Mouse (Mus musculus) liver, embryonic 11.5 days (tissue): Measurements from ENCODE around the gene Sept5. TPM values are rescaled to one million over a fixed set of nuclear protein-coding genes. Genes with fewer than 3 reads are reported as not detected.
A peak's percentile ranks its signal among the peaks of the same experiment; 100 is the strongest.

Experiments
- ATAC-seq: fragments of 200-750 bp; cut with Nextera tagmentation; replicated peaks from 2 replicates; pipeline ENCODE4 v1.8.0; 2017; ENCODE audit warnings: moderate number of reproducible peaks, mild to moderate bottlenecking, moderate TSS enrichment, moderate library complexity; ENCODE audit not compliant: low FRiP score
- DNase-seq: peaks from one replicate; pipeline ENCODE4 v3.0.0-alpha.2; 2017; ENCODE audit warnings: low spot score
- H3K27ac ChIP-seq: fragments of 300-500 bp; sonication (generic); 2 replicates; pipeline ENCODE4 v1.5.1; 2014; ENCODE audit warnings: mild to moderate bottlenecking, low read depth, low read length, control low read depth
- H3K27me3 ChIP-seq: fragments of 300-500 bp; sonication (generic); replicated peaks from 2 replicates; pipeline ENCODE4 v1.6.1; 2014; ENCODE audit warnings: low read length, mixed read lengths; ENCODE audit not compliant: control insufficient read depth, insufficient read depth
- H3K36me3 ChIP-seq: fragments of 300-500 bp; sonication (generic); 2 replicates; pipeline ENCODE4 v1.6.1; 2014; ENCODE audit warnings: mild to moderate bottlenecking, low read length, moderate library complexity, mixed read lengths; ENCODE audit not compliant: control insufficient read depth, insufficient read depth
- H3K4me1 ChIP-seq: fragments of 300-500 bp; sonication (generic); replicated peaks from 2 replicates; pipeline ENCODE4 v1.6.1; 2014; ENCODE audit warnings: low read length, mixed read lengths; ENCODE audit not compliant: control insufficient read depth, insufficient read depth
- H3K4me2 ChIP-seq: fragments of 300-500 bp; sonication (generic); 2 replicates; pipeline ENCODE4 v1.6.1; 2014; ENCODE audit warnings: mild to moderate bottlenecking, control low read depth, moderate library complexity
- H3K4me3 ChIP-seq: fragments of 300-500 bp; sonication (generic); 2 replicates; pipeline ENCODE4 v1.5.1; 2014; ENCODE audit warnings: low read depth, low read length, control low read depth
- H3K9ac ChIP-seq: fragments of 300-500 bp; sonication (generic); 2 replicates; pipeline ENCODE4 v1.6.1; 2014; ENCODE audit warnings: low read depth, low read length, control low read depth
- H3K9me3 ChIP-seq: fragments of 300-500 bp; sonication (generic); 2 replicates; pipeline ENCODE4 v1.6.1; 2016; ENCODE audit warnings: low read length, inconsistent platforms, mixed read lengths; ENCODE audit not compliant: control insufficient read depth
- WGBS: fragments of 180-500 bp; shearing (Covaris S2); extraction: QIAGEN DNeasy Blood & Tissue Kit; methylation state at CpG from one replicate; pipeline ENCODE4 v1.1.7; 2014; 5-methylcytosine and 5-hydroxymethylcytosine counted together
- polyA plus RNA-seq: library from polyadenylated mRNA; unstranded; fragments of >200 nt; fragmentation: Nextera tagmentation; extraction: Ambion mirVana; gene quantifications from 2 replicates; pipeline ENCODE4 v1.2.1, GENCODE M21; 2014

The Sept5 gene
- 6.0 and 6.2 TPM in 2 replicates for polyA plus RNA-seq

GRCm38 (mm10) chr16:18629390-18630231 is at the start of gene Sept5:
Gene Sept5, minus strand, starts transcription at chr16:18629954.
- Histone ChIP-seq H3K36me3 (no peaks in the 10 kb centered on the region), H3K9me3 (no peaks in the 10 kb centered on the region), H3K9ac (peak within 1 kb of the TSS; percentile 46), H3K27me3 (peaks cover 77% of the 10 kb centered on the region), H3K27ac (no peak within 1 kb of the TSS), H3K4me1 (peaks cover 10% of the 10 kb centered on the region), H3K4me3 (peak within 1 kb of the TSS; percentile 56), H3K4me2 (peak within 1 kb of the TSS; percentile 75)
- no peak for DNase-seq
- peak; percentile 30 for ATAC-seq
- WGBS: 1% methylated on average over 59 of the region's 93 CpGs

GRCm38 (mm10) chr16:18679112-18679511 is 49.4 kb upstream of the Sept5 start:
- H3K9ac ChIP-seq: no peak overlapping the region
- no peaks in the 10 kb centered on the region for H3K36me3 ChIP-seq
- H3K4me3 ChIP-seq: no peak overlapping the region
- 46% methylated on average over 5 of the region's 5 CpGs for WGBS
- no peak for DNase-seq
- no peak overlapping the region for H3K4me2 ChIP-seq
- H3K4me1 ChIP-seq: no peaks in the 10 kb centered on the region
- peaks cover 9% of the 10 kb centered on the region; the same call in 1 of the 2 replicates for H3K27me3 ChIP-seq
- no peak overlapping the region for H3K27ac ChIP-seq
- H3K9me3 ChIP-seq: no peaks in the 10 kb centered on the region
- ATAC-seq: no peak

- Histone ChIP-seq H3K9me3 (no peaks in the 10 kb centered on the region), H3K4me1 (no peaks in the 10 kb centered on the region), H3K27me3 (peaks cover 6% of the 10 kb centered on the region), H3K4me2 (no peak overlapping the region), H3K9ac (no peak overlapping the region), H3K27ac (no peak overlapping the region), H3K4me3 (no peak overlapping the region), H3K36me3 (no peaks in the 10 kb centered on the region)
- WGBS: 32% methylated on average over 17 of the region's 17 CpGs
- DNase-seq: peak; percentile 64
- ATAC-seq: no peak
These were observed 48.3 kb upstream of the Sept5 start for GRCm38 (mm10) chr16:18677746-18678679.

- ATAC-seq: no peak
- DNase-seq: no peak
- 77% methylated on average over 3 of the region's 3 CpGs for WGBS
- Histone ChIP-seq H3K9me3 (no peaks in the 10 kb centered on the region), H3K9ac (no peak overlapping the region), H3K36me3 (no peaks in the 10 kb centered on the region), H3K4me2 (no peak overlapping the region), H3K27me3 (no peaks in the 10 kb centered on the region; the same call in 1 of the 2 replicates), H3K4me3 (no peak overlapping the region), H3K4me1 (no peaks in the 10 kb centered on the region), H3K27ac (no peak overlapping the region)
These were observed 43.3 kb upstream of the Sept5 start for GRCm38 (mm10) chr16:18673005-18673404.

- Histone ChIP-seq H3K27me3 (no peaks in the 10 kb centered on the region; the same call in 1 of the 2 replicates), H3K9me3 (no peaks in the 10 kb centered on the region), H3K4me1 (no peaks in the 10 kb centered on the region), H3K27ac (no peak overlapping the region), H3K4me2 (no peak overlapping the region), H3K9ac (no peak overlapping the region), H3K4me3 (no peak overlapping the region), H3K36me3 (no peaks in the 10 kb centered on the region)
- DNase-seq: no peak
- 56% methylated on average over 5 of the region's 5 CpGs for WGBS
- no peak for ATAC-seq
These were observed 42.3 kb upstream of the Sept5 start for GRCm38 (mm10) chr16:18672027-18672426.

GRCm38 (mm10) chr16:18669914-18670313 is 40.2 kb upstream of the Sept5 start:
- WGBS: 73% methylated on average over 6 of the region's 6 CpGs
- ATAC-seq (no peak), DNase-seq (no peak)
- Histone ChIP-seq H3K9ac (no peak overlapping the region), H3K4me2 (no peak overlapping the region), H3K4me1 (no peaks in the 10 kb centered on the region), H3K9me3 (no peaks in the 10 kb centered on the region), H3K27ac (no peak overlapping the region), H3K36me3 (no peaks in the 10 kb centered on the region), H3K4me3 (no peak overlapping the region), H3K27me3 (no peaks in the 10 kb centered on the region; the same call in 1 of the 2 replicates)

GRCm38 (mm10) chr16:18658597-18658996 is 28.8 kb upstream of the Sept5 start:
- H3K4me2 ChIP-seq: no peak overlapping the region
- WGBS: 67% methylated on average over 4 of the region's 4 CpGs
- H3K27ac ChIP-seq: no peak overlapping the region
- H3K36me3 ChIP-seq: no peaks in the 10 kb centered on the region
- ATAC-seq: no peak
- H3K27me3 ChIP-seq: no peaks in the 10 kb centered on the region
- no peaks in the 10 kb centered on the region for H3K4me1 ChIP-seq
- no peak for DNase-seq
- no peaks in the 10 kb centered on the region for H3K9me3 ChIP-seq
- no peak overlapping the region for H3K4me3 ChIP-seq
- H3K9ac ChIP-seq: no peak overlapping the region

- Histone ChIP-seq H3K27me3 (no peaks in the 10 kb centered on the region), H3K4me1 (no peaks in the 10 kb centered on the region), H3K4me2 (no peak overlapping the region), H3K9me3 (no peaks in the 10 kb centered on the region), H3K9ac (no peak overlapping the region), H3K27ac (no peak overlapping the region), H3K36me3 (no peaks in the 10 kb centered on the region), H3K4me3 (no peak overlapping the region)
- ATAC-seq (no peak), DNase-seq (no peak)
- 43% methylated on average over 5 of the region's 5 CpGs for WGBS
These were observed 25.8 kb upstream of the Sept5 start for GRCm38 (mm10) chr16:18655372-18656098.
